In the genomic region with DNA sequence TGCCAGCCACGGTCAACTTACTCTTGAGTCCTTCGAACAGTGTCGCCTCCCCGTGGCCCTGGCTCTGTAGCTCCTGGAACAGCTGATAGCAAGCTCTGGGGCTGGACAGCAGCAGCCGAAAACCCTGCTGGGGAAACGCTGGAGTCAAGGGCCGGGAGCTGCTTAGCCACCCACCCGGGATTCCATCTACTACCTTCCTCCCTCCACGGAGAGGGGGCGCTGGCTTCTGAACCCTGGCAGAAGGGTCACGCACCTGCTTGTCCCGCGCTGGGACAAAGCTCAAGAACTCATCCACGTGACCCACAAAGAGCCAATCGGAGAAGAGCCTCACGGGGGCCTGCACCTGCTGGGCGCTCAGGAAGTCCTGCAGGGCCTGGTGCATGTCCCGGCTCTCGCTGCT, we compare ENCODE assay signal across 8 mouse cellular contexts. TPM values are rescaled to one million over a fixed set of nuclear protein-coding genes. Genes with fewer than 3 reads are reported as not detected.
DNase-seq lines count a peak whose midpoint lies in the region; ATAC-seq and TF ChIP-seq lines count a peak whose summit lies in the region.

No protein-coding gene starts in this region.

- no peaks in the 10 kb centered on the region for H3K9me3 ChIP-seq in hindbrain, embryonic 13.5 days
- H3K9me3 ChIP-seq in midbrain, postnatal 0 days (ENCODE audit: low read length): no peaks in the 10 kb centered on the region

- peak; percentile 4 for DNase-seq in cerebellum, adult 11 months
- no peak for DNase-seq in cerebellum, adult 11-12 months
- DNase-seq in embryo, embryonic 10 days (ENCODE audit: low spot score): peak; percentile 60
- DNase-seq in liver: peak; percentile 19
- no peak for DNase-seq in midbrain, postnatal 0 days (ENCODE audit: low spot score)
- peak; percentile 91 for DNase-seq in thymus, postnatal 0 days (ENCODE audit: low spot score)
- no peak for DNase-seq in urinary bladder, adult 18-20 months (ENCODE audit: low spot score in 2 of 2)

- peak overlapping the region; percentile 45 for H3K4me2 ChIP-seq in hindbrain, embryonic 13.5 days
- H3K4me2 ChIP-seq in midbrain, postnatal 0 days (ENCODE audit: low read depth, low read length, poor library complexity, severe bottlenecking): peak overlapping the region; percentile 25

- 0 out of 2 replicates have a peak, but pooled peaks cover 7% of the 10 kb centered on the region for H3K27me3 ChIP-seq in hindbrain, embryonic 13.5 days
- no peaks in the 10 kb centered on the region for H3K27me3 ChIP-seq in midbrain, postnatal 0 days (ENCODE audit: insufficient read depth, low read length)

- no peaks in the 10 kb centered on the region for H3K36me3 ChIP-seq in hindbrain, embryonic 13.5 days
- no peaks in the 10 kb centered on the region for H3K36me3 ChIP-seq in midbrain, postnatal 0 days (ENCODE audit: insufficient read depth, low read length)

- TF ChIP-seq CTCF in midbrain, postnatal 0 days (IDR thresholded peaks at IDR 0.05): no peak

- H3K4me3 ChIP-seq in hindbrain, embryonic 13.5 days: peak overlapping the region; percentile 24
- H3K4me3 ChIP-seq in midbrain, postnatal 0 days (ENCODE audit: low read depth, low read length): no peak overlapping the region

- no peak overlapping the region for H3K27ac ChIP-seq in hindbrain, embryonic 13.5 days
- H3K27ac ChIP-seq in midbrain, postnatal 0 days (ENCODE audit: low read depth, low read length): no peak overlapping the region

- ATAC-seq in hindbrain, embryonic 13.5 days (ENCODE audit: low FRiP score): no peak
- no peak for ATAC-seq in midbrain, postnatal 0 days (ENCODE audit: low FRiP score)

- H3K9ac ChIP-seq in hindbrain, embryonic 13.5 days: no peak overlapping the region
- no peak overlapping the region for H3K9ac ChIP-seq in midbrain, postnatal 0 days (replicated peaks; ENCODE audit: low read length, poor library complexity, severe bottlenecking)

- WGBS in hindbrain, embryonic 13.5 days: 9% methylated on average over 19 of the region's 19 CpGs
- WGBS in midbrain, postnatal 0 days: 8% methylated on average over 18 of the region's 19 CpGs

- peaks cover 12% of the 10 kb centered on the region for H3K4me1 ChIP-seq in hindbrain, embryonic 13.5 days (replicated peaks)
- no peaks in the 10 kb centered on the region for H3K4me1 ChIP-seq in midbrain, postnatal 0 days (ENCODE audit: insufficient read depth, low read length)

RNA-seq across cellular contexts. Expression of a gene that starts 7.9 kb away (rescaled TPM):
- not detected in 2 replicates for polyA plus RNA-seq in hindbrain, embryonic 13.5 days (2015; fragmentation: Nextera tagmentation; extraction: Ambion mirVana)
- not detected in 2 replicates for total RNA-seq in midbrain, postnatal 0 days (2014; rRNA removed)
- 0.09 and 0.10 TPM in 2 replicates for polyA plus RNA-seq in midbrain, postnatal 0 days (2015; fragmentation: Nextera tagmentation; extraction: Ambion mirVana)
- polyA plus RNA-seq in thymus, postnatal 0 days (2015; fragmentation: Nextera tagmentation; extraction: Ambion mirVana): 0.46 and 0.77 TPM in 2 replicates

RNA-seq across cellular contexts. Expression of a gene that starts 23.7 kb away (rescaled TPM):
- 0.09 and 0.13 TPM in 2 replicates for polyA plus RNA-seq in hindbrain, embryonic 13.5 days (2015; fragmentation: Nextera tagmentation; extraction: Ambion mirVana)
- total RNA-seq in midbrain, postnatal 0 days (2014; rRNA removed): 0.57 TPM in 1 of 2 replicates, not detected in the other
- polyA plus RNA-seq in midbrain, postnatal 0 days (2015; fragmentation: Nextera tagmentation; extraction: Ambion mirVana): 0.07 and 0.09 TPM in 2 replicates
- 12.4 and 13.0 TPM in 2 replicates for polyA plus RNA-seq in thymus, postnatal 0 days (2015; fragmentation: Nextera tagmentation; extraction: Ambion mirVana)

RNA-seq across cellular contexts. Expression of a gene that starts 50.0 kb away (rescaled TPM):
- 13.8 and 15.7 TPM in 2 replicates for polyA plus RNA-seq in hindbrain, embryonic 13.5 days (2015; fragmentation: Nextera tagmentation; extraction: Ambion mirVana)
- total RNA-seq in midbrain, postnatal 0 days (2014; rRNA removed): 40.0 and 51.2 TPM in 2 replicates
- 11.5 and 13.2 TPM in 2 replicates for polyA plus RNA-seq in midbrain, postnatal 0 days (2015; fragmentation: Nextera tagmentation; extraction: Ambion mirVana)
- 68.4 and 77.4 TPM in 2 replicates for polyA plus RNA-seq in thymus, postnatal 0 days (2015; fragmentation: Nextera tagmentation; extraction: Ambion mirVana)

Comparison
In these comparisons a context has a peak if more than half of its experiments do, and no peak if none do; other contexts are left out.
1. DNase-seq: peak in cerebellum, adult 11 months (single experiment), embryo, embryonic 10 days (single experiment), liver (single experiment) and thymus, postnatal 0 days (single experiment); none in cerebellum, adult 11-12 months (single experiment), midbrain, postnatal 0 days (single experiment) and urinary bladder, adult 18-20 months (0 of 2).
2. RNA of a gene that starts 23.7 kb away (polyA plus RNA-seq): 12.4 to 13.0 TPM in thymus, postnatal 0 days; 0.09 to 0.13 TPM in hindbrain, embryonic 13.5 days and 0.07 to 0.09 TPM in midbrain, postnatal 0 days; every median in the first group is over 10 times any median in the second.